Mouse (Mus musculus) erythroblast, embryonic 14.5 days (primary cell): ENCODE results near the gene Tulp4.

Source experiments
- GATA1 ChIP-seq: IDR thresholded peaks from 2 replicates; pipeline ENCODE4 v1.6.1; 2012; ENCODE audit warnings: low read length, inconsistent platforms, mixed read lengths
- TAL1 ChIP-seq: IDR thresholded peaks from 3 replicates; pipeline ENCODE4 v1.6.1; 2012; ENCODE audit warnings: low read length, inconsistent platforms, mixed read lengths

DNA sequence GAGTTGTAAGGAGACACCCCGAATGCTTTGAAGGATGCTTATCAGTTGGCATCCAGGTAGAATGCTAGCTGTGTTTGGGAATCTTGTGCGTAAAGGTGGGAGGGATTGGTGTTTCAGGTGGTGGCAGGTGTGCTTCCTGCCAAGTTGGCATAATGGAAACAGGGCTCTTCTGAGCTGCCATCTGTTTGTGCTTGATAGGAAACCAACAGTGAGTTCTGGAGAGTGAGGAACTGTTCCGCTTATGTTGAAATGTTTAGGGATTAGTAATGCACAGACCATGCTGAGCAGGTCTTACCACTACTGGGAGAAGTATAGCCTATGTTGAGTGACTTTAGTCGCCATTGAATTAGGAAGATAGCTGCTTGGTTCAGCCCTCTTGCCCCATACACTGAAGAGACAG is 12.6 kb downstream of the Tulp4 start:
- TF ChIP-seq TAL1 (no peak), GATA1 (no peak)
